Mouse (Mus musculus): Measurements from ENCODE around the gene Fam183b. TPM values are rescaled to one million over a fixed set of nuclear protein-coding genes. Genes with fewer than 3 reads are reported as not detected.
"Not testable (repeated sequence)": the region's sequence is repeated elsewhere in the genome, so short reads cannot be mapped to it uniquely, and the experiment has no call there.

Fam183b gene
- total RNA-seq, 2 experiments from 2014 or later: not detected

- DNase-seq: no peak
Observed at GRCm38 (mm10) chr11:58772888-58773287, 28.9 kb downstream of the Fam183b start, which contains the start of gene Olfr315. Olfr315 (plus strand) TSS chr11:58773188.

DNA sequence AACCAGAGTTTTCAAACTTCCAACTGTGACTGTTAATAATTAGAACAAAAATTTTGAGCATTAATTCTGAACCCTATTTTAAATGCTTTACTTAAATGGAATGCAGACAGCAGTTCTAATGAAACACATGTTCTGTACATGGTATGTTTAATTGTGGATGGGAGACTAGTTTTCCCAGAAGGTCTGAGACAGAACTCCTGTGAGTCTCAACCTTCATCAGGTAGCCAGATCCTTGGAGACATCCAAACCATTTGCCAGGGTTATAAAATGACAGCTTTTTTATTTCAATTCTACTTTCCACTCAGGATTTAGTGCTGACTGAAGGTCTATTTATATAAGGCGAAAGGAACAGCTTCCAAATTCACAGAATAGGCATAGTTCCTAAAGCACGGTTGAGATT is 49.3 kb downstream of the Fam183b start, which contains the start of gene Olfr316:
TSS of gene Olfr316 (plus strand) at position 301 of the 400 bp plus-strand sequence.
- no peak for DNase-seq

DNA sequence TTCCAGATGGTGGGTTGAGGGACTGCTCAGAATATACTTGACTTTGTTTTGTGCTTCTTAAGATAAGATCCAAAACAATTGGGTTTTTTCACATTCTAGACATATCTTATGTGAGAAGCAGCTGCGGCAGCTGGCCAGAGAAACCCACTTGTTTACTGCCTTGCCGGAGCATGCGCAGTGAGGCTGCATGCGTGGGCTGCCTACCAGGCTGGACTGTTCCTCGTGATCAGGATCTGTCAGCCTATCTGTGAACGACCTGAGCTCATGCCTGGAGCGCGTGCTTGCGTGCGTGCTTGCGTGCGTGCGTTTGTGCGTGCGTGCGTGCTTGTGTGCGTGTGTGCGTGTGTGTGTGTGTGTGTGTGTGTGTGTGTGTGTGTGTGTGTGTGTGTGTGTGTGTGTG is 50.7 kb downstream of the Fam183b start:
- DNase-seq: not testable (repeated sequence)

Other genes with a start within 250 kb of the Fam183b start
- under 1 TPM in 1 of 2 experiments, not detected in 1; 0.09 TPM for gene Olfr328, start 246.3 kb downstream of the Fam183b start, total RNA-seq (2021)
- gene Olfr224, start 231.4 kb downstream of the Fam183b start, total RNA-seq (2021): not detected
- not detected for gene Olfr325, start 224.2 kb downstream of the Fam183b start, total RNA-seq (2021)
- not detected for gene Olfr324, start 206.8 kb downstream of the Fam183b start, total RNA-seq (2021)
- not detected for gene 2210407C18Rik, start 185.9 kb downstream of the Fam183b start, total RNA-seq (2021)
- gene Olfr323, start 171.5 kb downstream of the Fam183b start, total RNA-seq (2021): not detected
- gene Trim58, start 161.5 kb downstream of the Fam183b start, total RNA-seq (2021): under 1 TPM in 1 of 2 experiments, not detected in 1; 0.23 TPM
- not detected for gene Olfr322, start 143.2 kb downstream of the Fam183b start, total RNA-seq (2021)
- gene Olfr320, start 120.9 kb downstream of the Fam183b start, total RNA-seq (2021): not detected
- not detected for gene Olfr319, start 102.8 kb downstream of the Fam183b start, total RNA-seq (2021)
- gene Olfr318, start 77.9 kb downstream of the Fam183b start, total RNA-seq (2021): not detected
- gene Olfr317, start 62.7 kb downstream of the Fam183b start, total RNA-seq (2021): not detected
- not detected for gene Olfr316, start 49.2 kb downstream of the Fam183b start, total RNA-seq (2021)
- gene Olfr315, start 28.8 kb downstream of the Fam183b start, total RNA-seq (2021): not detected
- gene Olfr314, start 19.0 kb downstream of the Fam183b start, total RNA-seq (2021): not detected
- gene Olfr313, start 13.0 kb upstream of the Fam183b start, total RNA-seq (2021): not detected
- not detected for gene Olfr312, start 27.3 kb upstream of the Fam183b start, total RNA-seq (2021)
- not detected for gene Olfr311, start 37.3 kb upstream of the Fam183b start, total RNA-seq (2021)
- 1 to 10 TPM; 2.3 to 2.7 TPM for gene Gm12258, start 45.2 kb upstream of the Fam183b start, total RNA-seq (2021)
- gene 2810021J22Rik, start 65.3 kb upstream of the Fam183b start, total RNA-seq (2021): 1 to 10 TPM; 4.4 to 4.8 TPM
- gene Zfp39, start 102.3 kb upstream of the Fam183b start, total RNA-seq (2021): 1 to 10 TPM; 5.3 to 5.9 TPM
- gene Btnl10, start 115.9 kb upstream of the Fam183b start, total RNA-seq (2021): not detected
- 100 to 1,000 TPM; 161 to 165 TPM for gene Rnf187, start 137.0 kb upstream of the Fam183b start, total RNA-seq (2021)
- gene Hist3h2ba, start 147.0 kb upstream of the Fam183b start, total RNA-seq (2021): 10 to 100 TPM; 21.8 to 22.6 TPM
- 10 to 100 TPM; 46.8 to 50.0 TPM for gene Hist3h2a, start 152.7 kb upstream of the Fam183b start, total RNA-seq (2021)
- gene Trim17, start 152.7 kb upstream of the Fam183b start, total RNA-seq (2021): under 1 TPM in 1 of 2 experiments, not detected in 1; 0.10 TPM
- gene Trim11, start 176.1 kb upstream of the Fam183b start, total RNA-seq (2021): 10 to 100 TPM; 21.3 TPM